ENCODE assay signal across 8 mouse cellular contexts in the genomic region with DNA sequence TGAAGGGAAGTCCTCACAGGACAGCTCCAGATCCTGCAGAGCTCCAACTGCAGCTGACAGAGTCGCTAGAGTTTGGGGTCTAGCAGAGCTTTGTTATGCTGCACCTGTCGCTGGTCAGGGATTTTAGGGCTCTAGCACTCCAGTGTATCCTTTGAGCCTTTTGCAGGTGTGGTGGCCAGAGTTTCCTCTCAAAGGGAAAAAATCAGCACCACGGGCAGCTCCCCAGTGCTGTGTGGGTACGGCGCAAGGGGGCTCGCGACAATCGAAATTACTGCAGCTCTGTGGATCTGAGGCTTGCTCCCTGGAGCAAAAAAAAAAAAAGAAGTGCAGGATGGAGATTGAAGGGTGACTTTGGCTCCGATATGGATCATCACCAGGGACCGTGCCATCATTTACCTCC. TPM values are rescaled to one million over a fixed set of nuclear protein-coding genes. Genes with fewer than 3 reads are reported as not detected.
DNase-seq lines count a peak whose midpoint lies in the region; ATAC-seq lines count a peak whose summit lies in the region.

No protein-coding gene starts in this region.

- peaks cover 28% of the 10 kb centered on the region for H3K27me3 ChIP-seq in forebrain, embryonic 11.5 days (ENCODE audit: control insufficient read depth, insufficient read depth, low read length)
- peaks cover 35% of the 10 kb centered on the region for H3K27me3 ChIP-seq in neural tube, embryonic 11.5 days (ENCODE audit: control insufficient read depth, insufficient read depth, low read length)

- no peaks in the 10 kb centered on the region for H3K36me3 ChIP-seq in forebrain, embryonic 11.5 days (ENCODE audit: control insufficient read depth, insufficient read depth, low read length)
- no peaks in the 10 kb centered on the region for H3K36me3 ChIP-seq in neural tube, embryonic 11.5 days (ENCODE audit: control insufficient read depth, insufficient read depth, low read length)

- H3K9me3 ChIP-seq in forebrain, embryonic 11.5 days (ENCODE audit: control insufficient read depth, low read length): no peaks in the 10 kb centered on the region
- no peaks in the 10 kb centered on the region for H3K9me3 ChIP-seq in neural tube, embryonic 11.5 days (ENCODE audit: control insufficient read depth, low read length)

- peak overlapping the region; percentile 9; the same call in 1 of the 2 replicates for H3K4me2 ChIP-seq in forebrain, embryonic 11.5 days (ENCODE audit: low read depth, low read length, severe bottlenecking)
- no peak overlapping the region for H3K4me2 ChIP-seq in neural tube, embryonic 11.5 days (ENCODE audit: low read depth)

- DNase-seq in adrenal gland, adult (ENCODE audit: inconsistent age in 2 of 2, low spot score in 1 of 2): peak; percentile 39 to 81
- DNase-seq in adrenal gland, adult 8-10 months: no peak
- peak; percentile 59 for DNase-seq in Muller cell, postnatal 12 days (ENCODE audit: inconsistent ontology term)
- peak; percentile 84 for DNase-seq in forebrain, embryonic 11.5 days (ENCODE audit: low spot score)
- DNase-seq in kidney, postnatal 4 days: peak; percentile 90
- DNase-seq in neural tube, embryonic 11.5 days (ENCODE audit: low spot score): peak; percentile 66
- no peak for DNase-seq in layer of hippocampus, adult 8-10 months (ENCODE audit: low spot score in 2 of 2)

- no peak overlapping the region for H3K27ac ChIP-seq in forebrain, embryonic 11.5 days (ENCODE audit: low read depth, low read length)
- H3K27ac ChIP-seq in neural tube, embryonic 11.5 days (ENCODE audit: low read depth, low read length): no peak overlapping the region

- H3K9ac ChIP-seq in forebrain, embryonic 11.5 days (ENCODE audit: low read length): no peak overlapping the region
- H3K9ac ChIP-seq in neural tube, embryonic 11.5 days (ENCODE audit: low read length): no peak overlapping the region

- WGBS in forebrain, embryonic 11.5 days: under 1% methylated on average over 10 of the region's 10 CpGs
- WGBS in neural tube, embryonic 11.5 days: 2% methylated on average over 10 of the region's 10 CpGs

- no peak overlapping the region for H3K4me3 ChIP-seq in forebrain, embryonic 11.5 days (ENCODE audit: low read depth, low read length)
- no peak overlapping the region for H3K4me3 ChIP-seq in neural tube, embryonic 11.5 days (ENCODE audit: low read depth, low read length)

- ATAC-seq in forebrain, embryonic 11.5 days (replicated peaks; ENCODE audit: low FRiP score): no peak
- no peak for ATAC-seq in neural tube, embryonic 11.5 days (ENCODE audit: insufficient read depth, low FRiP score, low TSS enrichment)
- ATAC-seq in cerebellum, adult (ENCODE audit: insufficient number of reproducible peaks, low FRiP score, low TSS enrichment): no peak

- H3K4me1 ChIP-seq in forebrain, embryonic 11.5 days (replicated peaks; ENCODE audit: control insufficient read depth, insufficient read depth, low read length): peaks cover 12% of the 10 kb centered on the region; the same call in 1 of the 2 replicates
- H3K4me1 ChIP-seq in neural tube, embryonic 11.5 days (ENCODE audit: control insufficient read depth, insufficient read depth, low read length): no peaks in the 10 kb centered on the region; the same call in 1 of the 2 replicates

RNA-seq across cellular contexts. Expression of gene Prlhr, which starts 0.7 kb away (rescaled TPM):
- total RNA-seq in adrenal gland, adult 8-10 months (2022): 1 to 10 TPM in 2 of 4 experiments, under 1 TPM in 2; 0.28 to 1.9 (median 1.1) TPM
- polyA plus RNA-seq in forebrain, embryonic 11.5 days (2014; fragmentation: Nextera tagmentation; extraction: Ambion mirVana): not detected in 2 replicates
- not detected in 2 replicates for polyA plus RNA-seq in neural tube, embryonic 11.5 days (2014; fragmentation: Nextera tagmentation; extraction: Ambion mirVana)
- total RNA-seq in layer of hippocampus, adult 8-10 months (2022): under 1 TPM in 2 of 4 experiments, not detected in 2; 0.20 to 0.21 TPM

Comparison
In these comparisons a context has a peak if more than half of its experiments do, and no peak if none do; other contexts are left out.
1. DNase-seq: peak in adrenal gland, adult (2 of 2), Muller cell, postnatal 12 days (single experiment), forebrain, embryonic 11.5 days (single experiment), kidney, postnatal 4 days (2 of 2) and neural tube, embryonic 11.5 days (single experiment); none in adrenal gland, adult 8-10 months (single experiment) and layer of hippocampus, adult 8-10 months (0 of 2).